Mouse (Mus musculus) layer of hippocampus, adult 11-12 months (tissue): ENCODE results near the gene Primpol.
"Not testable (repeated sequence)": the region's sequence is repeated elsewhere in the genome, so short reads cannot be mapped to it uniquely, and the experiment has no call there.

Experiments
- DNase-seq: peaks from one replicate; pipeline ENCODE4 v3.0.0; 2022; ENCODE audit warnings: low spot score

Gene Primpol

GRCm38 (mm10) chr8:46603587-46603986 is 13.4 kb downstream of the Primpol start:
- DNase-seq, result no peak

GRCm38 (mm10) chr8:46600959-46601707 is 15.9 kb downstream of the Primpol start:
- no peak for DNase-seq

GRCm38 (mm10) chr8:46599314-46599904 is 17.6 kb downstream of the Primpol start:
- no peak for DNase-seq

- no peak for DNase-seq
These were observed 18.3 kb downstream of the Primpol start for GRCm38 (mm10) chr8:46598753-46599152.

GRCm38 (mm10) chr8:46598114-46598513 is 18.9 kb downstream of the Primpol start:
- DNase-seq, result no peak

GRCm38 (mm10) chr8:46597411-46597810 is 19.6 kb downstream of the Primpol start:
- no peak for DNase-seq

GRCm38 (mm10) chr8:46596530-46596929 is 20.5 kb downstream of the Primpol start:
- no peak for DNase-seq

- peak; percentile 35 for DNase-seq
These were observed 21.4 kb downstream of the Primpol start for GRCm38 (mm10) chr8:46595593-46595992.

- DNase-seq, result no peak
These were observed 23.2 kb downstream of the Primpol start for GRCm38 (mm10) chr8:46593772-46594171.

- peak; percentile 14 for DNase-seq
These were observed 23.9 kb downstream of the Primpol start for GRCm38 (mm10) chr8:46593067-46593466.

GRCm38 (mm10) chr8:46588663-46589062 is 28.3 kb downstream of the Primpol start:
- no peak for DNase-seq

- DNase-seq, result no peak
These were observed 29.1 kb downstream of the Primpol start for GRCm38 (mm10) chr8:46587911-46588310.

- DNase-seq, result no peak
These were observed 31.4 kb downstream of the Primpol start for GRCm38 (mm10) chr8:46585576-46585975.

GRCm38 (mm10) chr8:46584328-46584727 is 32.7 kb downstream of the Primpol start:
- DNase-seq, result not testable (repeated sequence)

GRCm38 (mm10) chr8:46578794-46579193 is 38.2 kb downstream of the Primpol start:
- DNase-seq, result no peak

- no peak for DNase-seq
These were observed 43.0 kb downstream of the Primpol start for GRCm38 (mm10) chr8:46573964-46574363.

GRCm38 (mm10) chr8:46573446-46573845 is 43.6 kb downstream of the Primpol start:
- DNase-seq, result no peak

- no peak for DNase-seq
These were observed 46.3 kb downstream of the Primpol start for GRCm38 (mm10) chr8:46570673-46571072.

GRCm38 (mm10) chr8:46569659-46570441 is 47.2 kb downstream of the Primpol start:
- DNase-seq, result no peak

GRCm38 (mm10) chr8:46568942-46569341 is 48.1 kb downstream of the Primpol start:
- no peak for DNase-seq

GRCm38 (mm10) chr8:46567946-46568345 is 49.1 kb downstream of the Primpol start:
- no peak for DNase-seq

- peak; percentile 82 for DNase-seq
These were observed 50.0 kb downstream of the Primpol start for GRCm38 (mm10) chr8:46566914-46567529.
